Mouse (Mus musculus): ENCODE results near the gene Selenof. TPM values are rescaled to one million over a fixed set of nuclear protein-coding genes. Genes with fewer than 3 reads are reported as not detected.
A peak's percentile ranks its signal among the peaks of the same experiment; 100 is the strongest.

Selenof gene
- 1.8 and 2.4 TPM in 2 replicates for polyA plus RNA-seq (2012)

- H3K4me3 ChIP-seq (replicated peaks), result peak within 1 kb of the TSS; percentile 88
- TF ChIP-seq TAL1 (IDR thresholded peaks at IDR 0.05; ENCODE audit: low read length) (no peak), GATA1 (IDR thresholded peaks at IDR 0.05; ENCODE audit: low read length) (no peak)
- no peaks in the 10 kb centered on the region for H3K27me3 ChIP-seq (ENCODE audit: control insufficient read depth)
- peaks cover 33% of the 10 kb centered on the region for H3K36me3 ChIP-seq (ENCODE audit: control insufficient read depth)
- peaks cover 39% of the 10 kb centered on the region for H3K4me1 ChIP-seq (ENCODE audit: control insufficient read depth)
- H3K9me3 ChIP-seq (ENCODE audit: control insufficient read depth, low read length), result no peaks in the 10 kb centered on the region
These were observed at the start of gene Selenof, which contains the start of gene Hs2st1 for GRCm38 (mm10) chr3:144570047-144570815. Gene Selenof (plus strand): TSS chr3:144570304. Gene Hs2st1 (minus strand): TSS chr3:144570181.

- TF ChIP-seq GATA1 (IDR thresholded peaks at IDR 0.05; ENCODE audit: low read length), result no peak
- H3K4me1 ChIP-seq (ENCODE audit: control insufficient read depth), result peaks cover 6% of the 10 kb centered on the region
- no peaks in the 10 kb centered on the region for H3K27me3 ChIP-seq (ENCODE audit: control insufficient read depth)
- no peaks in the 10 kb centered on the region for H3K36me3 ChIP-seq (ENCODE audit: control insufficient read depth)
- no peak overlapping the region for H3K4me3 ChIP-seq (replicated peaks)
- H3K9me3 ChIP-seq (ENCODE audit: control insufficient read depth, low read length), result no peaks in the 10 kb centered on the region
These were observed 42.2 kb upstream of the Selenof start for GRCm38 (mm10) chr3:144527918-144528317.

GRCm38 (mm10) chr3:144531023-144531422 lies 39.1 kb upstream of the Selenof start:
- no peaks in the 10 kb centered on the region for H3K9me3 ChIP-seq (ENCODE audit: control insufficient read depth, low read length)
- no peak overlapping the region for H3K4me3 ChIP-seq (replicated peaks)
- TF ChIP-seq GATA1 (IDR thresholded peaks at IDR 0.05; ENCODE audit: low read length), result no peak
- no peak for TF ChIP-seq TAL1 (IDR thresholded peaks at IDR 0.05; ENCODE audit: low read length)
- no peaks in the 10 kb centered on the region for H3K27me3 ChIP-seq (ENCODE audit: control insufficient read depth)
- H3K36me3 ChIP-seq (ENCODE audit: control insufficient read depth), result no peaks in the 10 kb centered on the region
- peaks cover 9% of the 10 kb centered on the region for H3K4me1 ChIP-seq (ENCODE audit: control insufficient read depth)

- H3K9me3 ChIP-seq (ENCODE audit: control insufficient read depth, low read length), result no peaks in the 10 kb centered on the region
- H3K36me3 ChIP-seq (ENCODE audit: control insufficient read depth), result no peaks in the 10 kb centered on the region
- TF ChIP-seq GATA1 (IDR thresholded peaks at IDR 0.05; ENCODE audit: low read length), result no peak
- TF ChIP-seq TAL1 (IDR thresholded peaks at IDR 0.05; ENCODE audit: low read length), result no peak
- H3K4me1 ChIP-seq (ENCODE audit: control insufficient read depth), result peaks cover 6% of the 10 kb centered on the region
- H3K4me3 ChIP-seq (replicated peaks), result no peak overlapping the region
- H3K27me3 ChIP-seq (ENCODE audit: control insufficient read depth), result no peaks in the 10 kb centered on the region
These were observed 35.0 kb upstream of the Selenof start for GRCm38 (mm10) chr3:144535056-144535455.

GRCm38 (mm10) chr3:144537078-144537855 lies 32.8 kb upstream of the Selenof start:
- no peak overlapping the region for H3K4me3 ChIP-seq (replicated peaks)
- no peaks in the 10 kb centered on the region for H3K9me3 ChIP-seq (ENCODE audit: control insufficient read depth, low read length)
- peaks cover 7% of the 10 kb centered on the region for H3K4me1 ChIP-seq (ENCODE audit: control insufficient read depth)
- H3K36me3 ChIP-seq (ENCODE audit: control insufficient read depth), result no peaks in the 10 kb centered on the region
- TF ChIP-seq TAL1 (IDR thresholded peaks at IDR 0.05; ENCODE audit: low read length) (no peak), GATA1 (IDR thresholded peaks at IDR 0.05; ENCODE audit: low read length) (no peak)
- no peaks in the 10 kb centered on the region for H3K27me3 ChIP-seq (ENCODE audit: control insufficient read depth)

- Histone ChIP-seq H3K36me3 (ENCODE audit: control insufficient read depth) (no peaks in the 10 kb centered on the region), H3K9me3 (ENCODE audit: control insufficient read depth, low read length) (no peaks in the 10 kb centered on the region), H3K4me1 (ENCODE audit: control insufficient read depth) (peaks cover 4% of the 10 kb centered on the region), H3K27me3 (ENCODE audit: control insufficient read depth) (no peaks in the 10 kb centered on the region), H3K4me3 (replicated peaks) (no peak overlapping the region)
- TF ChIP-seq TAL1 (IDR thresholded peaks at IDR 0.05; ENCODE audit: low read length), result no peak
- TF ChIP-seq GATA1 (IDR thresholded peaks at IDR 0.05; ENCODE audit: low read length), result no peak
These were observed 31.1 kb upstream of the Selenof start for GRCm38 (mm10) chr3:144539051-144539450.

- Histone ChIP-seq H3K9me3 (ENCODE audit: control insufficient read depth, low read length) (no peaks in the 10 kb centered on the region), H3K4me3 (replicated peaks) (no peak overlapping the region), H3K4me1 (ENCODE audit: control insufficient read depth) (peaks cover 4% of the 10 kb centered on the region), H3K36me3 (ENCODE audit: control insufficient read depth) (no peaks in the 10 kb centered on the region), H3K27me3 (ENCODE audit: control insufficient read depth) (no peaks in the 10 kb centered on the region)
- TF ChIP-seq GATA1 (IDR thresholded peaks at IDR 0.05; ENCODE audit: low read length), result no peak
These were observed 29.3 kb upstream of the Selenof start for GRCm38 (mm10) chr3:144540805-144541204.

GRCm38 (mm10) chr3:144541906-144542438 lies 28.1 kb upstream of the Selenof start:
- peaks cover 4% of the 10 kb centered on the region for H3K4me1 ChIP-seq (ENCODE audit: control insufficient read depth)
- TF ChIP-seq GATA1 (IDR thresholded peaks at IDR 0.05; ENCODE audit: low read length) (no peak), TAL1 (IDR thresholded peaks at IDR 0.05; ENCODE audit: low read length) (no peak)
- H3K9me3 ChIP-seq (ENCODE audit: control insufficient read depth, low read length), result no peaks in the 10 kb centered on the region
- no peaks in the 10 kb centered on the region for H3K36me3 ChIP-seq (ENCODE audit: control insufficient read depth)
- H3K4me3 ChIP-seq (replicated peaks), result no peak overlapping the region
- no peaks in the 10 kb centered on the region for H3K27me3 ChIP-seq (ENCODE audit: control insufficient read depth)

- TF ChIP-seq GATA1 (IDR thresholded peaks at IDR 0.05; ENCODE audit: low read length) (no peak), TAL1 (IDR thresholded peaks at IDR 0.05; ENCODE audit: low read length) (no peak)
- Histone ChIP-seq H3K36me3 (ENCODE audit: control insufficient read depth) (no peaks in the 10 kb centered on the region), H3K4me3 (replicated peaks) (no peak overlapping the region), H3K9me3 (ENCODE audit: control insufficient read depth, low read length) (no peaks in the 10 kb centered on the region; the same call in 1 of the 2 replicates), H3K27me3 (ENCODE audit: control insufficient read depth) (no peaks in the 10 kb centered on the region), H3K4me1 (ENCODE audit: control insufficient read depth) (peaks cover 6% of the 10 kb centered on the region; the same call in 1 of the 2 replicates)
These were observed 25.0 kb upstream of the Selenof start for GRCm38 (mm10) chr3:144545152-144545551.

Measured in erythroblast, embryonic 14.5 days (primary cell).